Mouse (Mus musculus) CH12.LX (cell line): ENCODE results near the gene Bpifa1. TPM values are rescaled to one million over a fixed set of nuclear protein-coding genes. Genes with fewer than 3 reads are reported as not detected.

Experiments
- polyA plus RNA-seq: library from polyadenylated mRNA; unstranded; fragments of >175 nt; gene quantifications from 2 replicates; pipeline ENCODE4 v1.2.1, GENCODE M21; 2012; ENCODE audit warnings: low read depth; ENCODE audit not compliant: insufficient read length
- total RNA-seq, 2 experiments: library from RNA; depleted of rRNA; stranded (reverse); fragments of 300-350 nt in 1 of 2; fragments of >200 nt in 1 of 2; gene quantifications; 2 replicates each; pipeline ENCODE4 v1.2.3; 2012 to 2014

Bpifa1 gene
- total and polyA plus RNA-seq, 3 experiments = not detected

Other genes with a start within 250 kb of the Bpifa1 start
- not detected in 2 replicates for gene Bpifb6, start 242.5 kb upstream of the Bpifa1 start, total RNA-seq (2012; rRNA removed)
- gene Bpifb6, start 242.5 kb upstream of the Bpifa1 start, total RNA-seq (2014; rRNA removed) = not detected in 2 replicates
- gene Bpifb6, start 242.5 kb upstream of the Bpifa1 start, polyA plus RNA-seq = not detected in 2 replicates
- gene Bpifb3, start 224.7 kb upstream of the Bpifa1 start, total RNA-seq (2012; rRNA removed) = not detected in 2 replicates
- not detected in 2 replicates for gene Bpifb3, start 224.7 kb upstream of the Bpifa1 start, total RNA-seq (2014; rRNA removed)
- not detected in 2 replicates for gene Bpifb3, start 224.7 kb upstream of the Bpifa1 start, polyA plus RNA-seq
- not detected in 2 replicates for gene Bpifb4, start 204.7 kb upstream of the Bpifa1 start, total RNA-seq (2012; rRNA removed)
- gene Bpifb4, start 204.7 kb upstream of the Bpifa1 start, total RNA-seq (2014; rRNA removed) = not detected in 2 replicates
- not detected in 2 replicates for gene Bpifb4, start 204.7 kb upstream of the Bpifa1 start, polyA plus RNA-seq
- gene Bpifa6, start 167.9 kb upstream of the Bpifa1 start, total RNA-seq (2012; rRNA removed) = not detected in 2 replicates
- not detected in 2 replicates for gene Bpifa6, start 167.9 kb upstream of the Bpifa1 start, total RNA-seq (2014; rRNA removed)
- not detected in 2 replicates for gene Bpifa6, start 167.9 kb upstream of the Bpifa1 start, polyA plus RNA-seq
- gene Bpifa2, start 134.6 kb upstream of the Bpifa1 start, total RNA-seq (2012; rRNA removed) = not detected in 2 replicates
- gene Bpifa2, start 134.6 kb upstream of the Bpifa1 start, total RNA-seq (2014; rRNA removed) = not detected in 2 replicates
- not detected in 2 replicates for gene Bpifa2, start 134.6 kb upstream of the Bpifa1 start, polyA plus RNA-seq
- gene Bpifa3, start 12.5 kb upstream of the Bpifa1 start, total RNA-seq (2012; rRNA removed) = not detected in 2 replicates
- gene Bpifa3, start 12.5 kb upstream of the Bpifa1 start, total RNA-seq (2014; rRNA removed) = not detected in 2 replicates
- gene Bpifa3, start 12.5 kb upstream of the Bpifa1 start, polyA plus RNA-seq = not detected in 2 replicates
- not detected in 2 replicates for gene Bpifa5, start 19.7 kb downstream of the Bpifa1 start, total RNA-seq (2012; rRNA removed)
- gene Bpifa5, start 19.7 kb downstream of the Bpifa1 start, total RNA-seq (2014; rRNA removed) = not detected in 2 replicates
- not detected in 2 replicates for gene Bpifa5, start 19.7 kb downstream of the Bpifa1 start, polyA plus RNA-seq
- gene Bpifb1, start 47.9 kb downstream of the Bpifa1 start, total RNA-seq (2012; rRNA removed) = not detected in 2 replicates
- gene Bpifb1, start 47.9 kb downstream of the Bpifa1 start, total RNA-seq (2014; rRNA removed) = not detected in 2 replicates
- not detected in 2 replicates for gene Bpifb1, start 47.9 kb downstream of the Bpifa1 start, polyA plus RNA-seq
- not detected in 2 replicates for gene Bpifb5, start 80.9 kb downstream of the Bpifa1 start, total RNA-seq (2012; rRNA removed)
- gene Bpifb5, start 80.9 kb downstream of the Bpifa1 start, total RNA-seq (2014; rRNA removed) = not detected in 2 replicates
- gene Bpifb5, start 80.9 kb downstream of the Bpifa1 start, polyA plus RNA-seq = not detected in 2 replicates
- gene Bpifb9a, start 115.0 kb downstream of the Bpifa1 start, total RNA-seq (2012; rRNA removed) = not detected in 2 replicates
- not detected in 2 replicates for gene Bpifb9a, start 115.0 kb downstream of the Bpifa1 start, total RNA-seq (2014; rRNA removed)
- gene Bpifb9a, start 115.0 kb downstream of the Bpifa1 start, polyA plus RNA-seq = not detected in 2 replicates
- gene Bpifb9b, start 164.3 kb downstream of the Bpifa1 start, total RNA-seq (2012; rRNA removed) = not detected in 2 replicates
- not detected in 2 replicates for gene Bpifb9b, start 164.3 kb downstream of the Bpifa1 start, total RNA-seq (2014; rRNA removed)
- gene Bpifb9b, start 164.3 kb downstream of the Bpifa1 start, polyA plus RNA-seq = not detected in 2 replicates
- gene Cdk5rap1, start 230.1 kb downstream of the Bpifa1 start, total RNA-seq (2012; rRNA removed) = 30.6 and 32.0 TPM in 2 replicates
- 43.5 and 50.2 TPM in 2 replicates for gene Cdk5rap1, start 230.1 kb downstream of the Bpifa1 start, total RNA-seq (2014; rRNA removed)
- gene Cdk5rap1, start 230.1 kb downstream of the Bpifa1 start, polyA plus RNA-seq = 25.8 and 26.4 TPM in 2 replicates